Mouse (Mus musculus) intestine, embryonic 16.5 days (tissue): ENCODE measurements around the gene Ppp2r3a. TPM values are rescaled to one million over a fixed set of nuclear protein-coding genes. Genes with fewer than 3 reads are reported as not detected.

Experiments
- ATAC-seq: fragments of 200-750 bp; cut with Nextera tagmentation; 2 replicates; pipeline ENCODE4 v1.8.0; 2017; ENCODE audit warnings: moderate TSS enrichment, moderate library complexity
- H3K27ac ChIP-seq: fragments of 300-500 bp; sonication (generic); 2 replicates; pipeline ENCODE4 v1.5.1; 2014; ENCODE audit warnings: mild to moderate bottlenecking, low read length
- H3K27me3 ChIP-seq: fragments of 300-500 bp; sonication (generic); replicated peaks from 2 replicates; pipeline ENCODE4 v1.6.1; 2014; ENCODE audit warnings: low read length, control low read depth, mixed read lengths; ENCODE audit not compliant: control insufficient read depth, insufficient read depth
- H3K36me3 ChIP-seq: fragments of 300-500 bp; sonication (generic); 2 replicates; pipeline ENCODE4 v1.6.1; 2014; ENCODE audit warnings: low read length, control low read depth; ENCODE audit not compliant: control insufficient read depth, insufficient read depth
- H3K4me1 ChIP-seq: fragments of 300-500 bp; sonication (generic); 2 replicates; pipeline ENCODE4 v1.6.1; 2014; ENCODE audit warnings: low read length, control low read depth, mixed read lengths; ENCODE audit not compliant: control insufficient read depth, insufficient read depth
- H3K4me2 ChIP-seq: fragments of 300-500 bp; sonication (generic); 2 replicates; pipeline ENCODE4 v1.6.1; 2014; ENCODE audit warnings: low read depth, low read length, control low read depth
- H3K4me3 ChIP-seq: fragments of 300-500 bp; sonication (generic); 2 replicates; pipeline ENCODE4 v1.5.1; 2014; ENCODE audit warnings: mild to moderate bottlenecking, low read length
- H3K9ac ChIP-seq: fragments of 300-500 bp; sonication (generic); 2 replicates; pipeline ENCODE4 v1.6.1; 2014; ENCODE audit warnings: low read depth, low read length
- H3K9me3 ChIP-seq: fragments of 300-500 bp; sonication (generic); 2 replicates; pipeline ENCODE4 v1.6.1; 2016; ENCODE audit warnings: low read length, control low read depth; ENCODE audit not compliant: control insufficient read depth
- WGBS: fragments of 180-500 bp; shearing (Covaris S2); extraction: QIAGEN DNeasy Blood & Tissue Kit; methylation state at CpG from one replicate; pipeline ENCODE4 v1.1.7; 2014; 5-methylcytosine and 5-hydroxymethylcytosine counted together
- polyA plus RNA-seq: library from polyadenylated mRNA; unstranded; fragments of >200 nt; fragmentation: Nextera tagmentation; extraction: Ambion mirVana; gene quantifications from 2 replicates; pipeline ENCODE4 v1.2.1, GENCODE M21; 2015

The Ppp2r3a gene
- polyA plus RNA-seq, 1 experiment from 2014 or later: 7.4 TPM

GRCm38 (mm10) chr9:101143635-101144034 lies 108.0 kb downstream of the Ppp2r3a start:
- ATAC-seq: peak; percentile 63
- WGBS: 83% methylated on average over 4 of the region's 4 CpGs
- no peaks in the 10 kb centered on the region; the same call in 1 of the 2 replicates for H3K36me3 ChIP-seq

GRCm38 (mm10) chr9:101114182-101114884 lies 137.3 kb downstream of the Ppp2r3a start:
- Histone ChIP-seq H3K4me2 (no peak overlapping the region), H3K27ac (no peak overlapping the region), H3K4me1 (0 out of 2 replicates have a peak, but pooled peaks cover 2% of the 10 kb centered on the region), H3K9ac (no peak overlapping the region), H3K27me3 (no peaks in the 10 kb centered on the region), H3K4me3 (no peak overlapping the region), H3K36me3 (no peaks in the 10 kb centered on the region), H3K9me3 (no peaks in the 10 kb centered on the region)
- ATAC-seq: no peak
- 83% methylated on average over 8 of the region's 8 CpGs for WGBS

More at GRCm38 (mm10) chr9:101143635-101144034, 108.0 kb downstream of the Ppp2r3a start:
- Histone ChIP-seq H3K9ac (no peak overlapping the region), H3K4me1 (no peaks in the 10 kb centered on the region), H3K27ac (no peak overlapping the region; the same call in 1 of the 2 replicates), H3K9me3 (no peaks in the 10 kb centered on the region), H3K27me3 (no peaks in the 10 kb centered on the region), H3K4me2 (no peak overlapping the region), H3K4me3 (no peak overlapping the region)

- Histone ChIP-seq H3K4me1 (0 out of 2 replicates have a peak, but pooled peaks cover 2% of the 10 kb centered on the region), H3K27ac (no peak overlapping the region), H3K4me2 (no peak overlapping the region), H3K27me3 (no peaks in the 10 kb centered on the region), H3K4me3 (no peak overlapping the region), H3K36me3 (no peaks in the 10 kb centered on the region), H3K9ac (no peak overlapping the region), H3K9me3 (no peaks in the 10 kb centered on the region)
- 73% methylated on average over 4 of the region's 4 CpGs for WGBS
- ATAC-seq: 0 out of 2 replicates have a peak, but pooled peaks have one; percentile 24
Observed at GRCm38 (mm10) chr9:101113317-101113716, 138.3 kb downstream of the Ppp2r3a start.

DNA sequence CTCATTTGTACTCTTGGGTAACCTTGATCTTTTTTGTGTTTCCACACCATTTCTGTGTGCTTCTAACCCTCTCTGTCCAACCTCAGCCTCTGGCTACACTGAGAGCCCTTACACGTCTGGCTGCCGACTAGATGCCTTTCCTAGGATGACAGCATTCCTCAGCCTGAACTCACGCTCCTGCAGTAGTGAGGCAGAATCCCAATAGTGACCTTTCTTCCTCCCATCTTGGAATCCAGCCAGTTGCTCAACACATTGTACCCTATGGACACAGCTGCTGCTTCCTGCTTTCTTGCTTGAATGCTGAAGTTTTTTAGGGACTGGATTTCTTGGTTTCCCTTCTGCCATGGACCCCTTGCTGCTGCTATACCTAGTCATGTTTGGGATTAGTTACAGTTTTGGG lies 141.6 kb downstream of the Ppp2r3a start:
- Histone ChIP-seq H3K4me1 (0 out of 2 replicates have a peak, but pooled peaks cover 2% of the 10 kb centered on the region), H3K27ac (no peak overlapping the region), H3K36me3 (peaks cover 3% of the 10 kb centered on the region; the same call in 1 of the 2 replicates), H3K27me3 (no peaks in the 10 kb centered on the region), H3K4me3 (no peak overlapping the region), H3K9ac (no peak overlapping the region), H3K4me2 (no peak overlapping the region), H3K9me3 (no peaks in the 10 kb centered on the region)
- WGBS: 21% methylated on average over 3 of the region's 3 CpGs
- peak; percentile 64 for ATAC-seq

DNA sequence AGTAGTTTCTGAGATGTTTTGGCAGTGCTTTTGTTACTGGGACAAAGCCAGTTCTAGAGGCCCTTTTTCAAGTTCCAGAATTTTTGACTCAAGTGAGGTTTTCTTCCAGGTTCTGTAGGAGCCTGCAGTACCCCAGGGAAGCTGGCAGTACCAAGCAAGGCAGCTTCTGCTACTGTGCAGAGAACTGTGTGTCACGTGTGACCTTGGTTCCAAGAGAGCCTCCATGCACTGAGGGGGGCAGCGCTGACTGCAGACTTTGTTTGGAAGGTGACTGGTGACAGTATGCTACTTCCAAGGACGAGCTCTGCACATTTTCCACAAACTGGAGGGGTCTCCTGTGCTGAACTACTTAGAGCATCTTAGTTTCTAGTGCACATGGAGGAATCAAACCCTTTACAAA lies 144.2 kb downstream of the Ppp2r3a start:
- Histone ChIP-seq H3K4me1 (0 out of 2 replicates have a peak, but pooled peaks cover 2% of the 10 kb centered on the region), H3K9ac (no peak overlapping the region), H3K36me3 (peaks cover 3% of the 10 kb centered on the region; the same call in 1 of the 2 replicates), H3K27me3 (no peaks in the 10 kb centered on the region), H3K27ac (no peak overlapping the region), H3K4me3 (no peak overlapping the region), H3K9me3 (no peaks in the 10 kb centered on the region), H3K4me2 (no peak overlapping the region)
- no peak for ATAC-seq
- WGBS: 79% methylated on average over 3 of the region's 3 CpGs

DNA sequence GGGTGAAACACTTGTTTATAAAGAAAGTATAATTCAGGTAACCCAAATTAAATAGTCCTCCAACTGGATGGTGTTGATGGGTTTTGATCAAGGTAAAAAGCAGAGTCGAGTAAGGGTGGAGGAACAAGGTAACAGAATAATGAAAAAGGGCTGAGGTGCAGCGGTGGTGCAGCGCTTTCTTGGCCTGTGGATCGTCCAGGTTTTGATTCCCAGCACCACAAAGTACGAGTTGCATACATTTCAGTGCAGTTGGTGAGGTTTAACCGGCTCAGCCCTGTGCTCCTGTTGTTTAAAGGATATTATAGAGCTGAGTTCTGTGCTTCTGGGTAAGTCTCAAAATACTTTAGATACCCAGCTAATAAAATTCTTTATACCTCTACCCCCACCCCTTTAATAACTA lies 145.9 kb downstream of the Ppp2r3a start:
- no peak for ATAC-seq
- 95% methylated on average over 6 of the region's 6 CpGs for WGBS
- H3K9me3 ChIP-seq: no peaks in the 10 kb centered on the region
- H3K4me3 ChIP-seq: no peak overlapping the region
- H3K27me3 ChIP-seq: no peaks in the 10 kb centered on the region
- H3K27ac ChIP-seq: no peak overlapping the region
- H3K4me2 ChIP-seq: no peak overlapping the region
- no peak overlapping the region for H3K9ac ChIP-seq
- H3K4me1 ChIP-seq: peaks cover 7% of the 10 kb centered on the region
- peaks cover 7% of the 10 kb centered on the region for H3K36me3 ChIP-seq

GRCm38 (mm10) chr9:101104931-101105330 lies 146.7 kb downstream of the Ppp2r3a start:
- no peak overlapping the region for H3K4me3 ChIP-seq
- H3K4me2 ChIP-seq: no peak overlapping the region
- H3K27me3 ChIP-seq: no peaks in the 10 kb centered on the region
- H3K9ac ChIP-seq: no peak overlapping the region
- H3K4me1 ChIP-seq: peaks cover 5% of the 10 kb centered on the region
- no peaks in the 10 kb centered on the region for H3K9me3 ChIP-seq
- H3K36me3 ChIP-seq: peaks cover 7% of the 10 kb centered on the region
- no peak overlapping the region for H3K27ac ChIP-seq
- 80% methylated on average over 11 of the region's 11 CpGs for WGBS
- no peak for ATAC-seq

GRCm38 (mm10) chr9:101102288-101102687 lies 149.3 kb downstream of the Ppp2r3a start:
- no peak overlapping the region for H3K4me3 ChIP-seq
- H3K9me3 ChIP-seq: peaks cover 5% of the 10 kb centered on the region
- H3K4me2 ChIP-seq: no peak overlapping the region
- no peak overlapping the region for H3K9ac ChIP-seq
- WGBS: 80% methylated on average over 3 of the region's 3 CpGs
- peaks cover 10% of the 10 kb centered on the region for H3K36me3 ChIP-seq
- no peak overlapping the region for H3K27ac ChIP-seq
- peak; percentile 58; the same call in 1 of the 2 replicates for ATAC-seq
- H3K27me3 ChIP-seq: no peaks in the 10 kb centered on the region
- peaks cover 9% of the 10 kb centered on the region for H3K4me1 ChIP-seq

DNA sequence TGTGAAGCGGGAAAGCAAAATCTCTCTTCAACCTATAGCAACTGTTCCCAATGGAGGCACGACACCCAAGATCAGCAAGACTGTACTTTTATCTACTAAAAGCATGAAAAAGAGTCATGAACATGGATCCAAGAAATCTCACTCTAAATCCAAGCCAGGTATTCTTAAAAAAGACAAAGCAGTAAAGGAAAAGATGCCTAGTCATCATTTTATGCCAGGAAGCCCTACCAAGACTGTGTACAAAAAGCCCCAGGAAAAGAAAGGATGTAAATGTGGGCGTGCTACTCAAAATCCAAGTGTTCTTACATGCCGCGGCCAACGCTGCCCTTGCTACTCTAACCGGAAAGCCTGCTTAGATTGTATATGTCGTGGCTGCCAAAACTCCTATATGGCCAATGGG lies 150.0 kb downstream of the Ppp2r3a start:
- WGBS: 92% methylated on average over 8 of the region's 8 CpGs
- Histone ChIP-seq H3K4me2 (no peak overlapping the region), H3K36me3 (peaks cover 9% of the 10 kb centered on the region), H3K4me1 (peaks cover 9% of the 10 kb centered on the region), H3K9me3 (peaks cover 5% of the 10 kb centered on the region), H3K27ac (peak overlapping the region; percentile 28; the same call in 1 of the 2 replicates), H3K9ac (no peak overlapping the region), H3K27me3 (no peaks in the 10 kb centered on the region), H3K4me3 (no peak overlapping the region)
- ATAC-seq: no peak
